Mouse (Mus musculus): ENCODE measurements around the gene Tssk4. TPM values are rescaled to one million over a fixed set of nuclear protein-coding genes. Genes with fewer than 3 reads are reported as not detected.

Gene Tssk4
- polyA plus RNA-seq, 1 experiment from 2014 or later, result 0.20 TPM

DNA sequence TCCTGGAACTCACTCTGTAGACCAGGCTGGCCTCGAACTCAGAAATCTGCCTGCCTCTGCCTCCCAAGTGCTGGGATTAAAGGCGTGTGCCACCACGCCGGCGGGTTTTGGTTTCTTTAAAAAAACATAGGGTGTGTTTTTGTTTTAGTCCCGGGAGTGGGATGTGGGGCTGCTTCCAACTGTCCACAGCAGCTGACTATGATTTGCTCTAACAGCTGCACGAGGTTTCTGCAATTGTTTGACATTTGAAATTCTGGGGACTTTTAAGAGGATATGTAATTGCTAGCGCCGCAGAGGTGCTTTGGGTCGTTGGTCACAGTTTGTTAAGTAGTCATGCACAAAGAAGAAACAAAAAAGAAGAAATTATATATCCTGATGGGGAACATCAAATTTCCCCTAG lies 39.4 kb downstream of the Tssk4 start:
- DNase-seq (ENCODE audit: low spot score) (no peak), ATAC-seq (no peak)
- Histone ChIP-seq H3K4me2 (ENCODE audit: low read length) (no peak overlapping the region), H3K9ac (ENCODE audit: low read length) (no peak overlapping the region), H3K4me1 (ENCODE audit: control insufficient read depth, insufficient read depth, low read length) (no peaks in the 10 kb centered on the region), H3K9me3 (replicated peaks; ENCODE audit: control insufficient read depth, low read length) (no peaks in the 10 kb centered on the region; the same call in 1 of the 2 replicates), H3K4me3 (ENCODE audit: low read depth, low read length) (no peak overlapping the region), H3K27ac (ENCODE audit: low read depth, low read length) (no peak overlapping the region), H3K27me3 (replicated peaks; ENCODE audit: control insufficient read depth, insufficient read depth, low read length) (no peaks in the 10 kb centered on the region), H3K36me3 (ENCODE audit: control insufficient read depth, insufficient read depth, low read length) (no peaks in the 10 kb centered on the region)
- 81% methylated on average over 10 of the region's 10 CpGs for WGBS

GRCm38 (mm10) chr14:55697226-55697625 lies 47.2 kb downstream of the Tssk4 start:
- H3K4me2 ChIP-seq (ENCODE audit: low read length), result no peak overlapping the region
- WGBS, result 82% methylated on average over 4 of the region's 4 CpGs
- H3K27me3 ChIP-seq (replicated peaks; ENCODE audit: control insufficient read depth, insufficient read depth, low read length), result no peaks in the 10 kb centered on the region
- no peaks in the 10 kb centered on the region; the same call in 1 of the 2 replicates for H3K9me3 ChIP-seq (replicated peaks; ENCODE audit: control insufficient read depth, low read length)
- DNase-seq (ENCODE audit: low spot score) (no peak), ATAC-seq (no peak)
- no peak overlapping the region for H3K27ac ChIP-seq (ENCODE audit: low read depth, low read length)
- no peaks in the 10 kb centered on the region for H3K36me3 ChIP-seq (ENCODE audit: control insufficient read depth, insufficient read depth, low read length)
- H3K4me3 ChIP-seq (ENCODE audit: low read depth, low read length), result no peak overlapping the region
- H3K9ac ChIP-seq (ENCODE audit: low read length), result no peak overlapping the region
- no peaks in the 10 kb centered on the region for H3K4me1 ChIP-seq (ENCODE audit: control insufficient read depth, insufficient read depth, low read length)

DNA sequence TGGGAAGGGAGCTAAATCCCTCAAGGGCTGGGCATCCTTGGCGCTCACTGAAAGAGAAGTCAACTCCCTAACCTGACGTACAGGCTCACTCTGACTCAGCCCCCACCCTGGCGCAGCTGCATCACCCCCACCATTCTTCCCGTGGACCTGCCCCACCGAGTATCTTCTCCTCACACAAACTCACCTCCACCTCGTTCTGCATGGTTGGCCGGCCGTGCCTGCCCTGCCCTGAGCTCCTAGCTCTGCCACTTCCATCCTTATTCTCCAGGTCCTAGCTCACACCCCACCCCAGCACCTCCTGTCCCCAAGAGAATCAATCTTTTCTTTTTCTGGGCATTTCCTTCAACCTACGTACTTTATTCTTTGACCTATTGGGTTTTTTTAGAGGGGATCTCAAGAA lies 51.1 kb downstream of the Tssk4 start:
- H3K36me3 ChIP-seq (ENCODE audit: control insufficient read depth, insufficient read depth, low read length), result no peaks in the 10 kb centered on the region
- DNase-seq (ENCODE audit: low spot score), result no peak
- no peak for ATAC-seq
- H3K4me1 ChIP-seq (ENCODE audit: control insufficient read depth, insufficient read depth, low read length), result no peaks in the 10 kb centered on the region
- no peaks in the 10 kb centered on the region for H3K9me3 ChIP-seq (replicated peaks; ENCODE audit: control insufficient read depth, low read length)
- 59% methylated on average over 9 of the region's 9 CpGs for WGBS
- H3K4me2 ChIP-seq (ENCODE audit: low read length), result no peak overlapping the region
- no peak overlapping the region for H3K9ac ChIP-seq (ENCODE audit: low read length)
- no peak overlapping the region for H3K4me3 ChIP-seq (ENCODE audit: low read depth, low read length)
- H3K27ac ChIP-seq (ENCODE audit: low read depth, low read length), result no peak overlapping the region
- H3K27me3 ChIP-seq (replicated peaks; ENCODE audit: control insufficient read depth, insufficient read depth, low read length), result no peaks in the 10 kb centered on the region

Other genes with a start within 250 kb of the Tssk4 start
- 26.8 and 31.1 TPM in 2 replicates for gene Dhrs4, start 171.4 kb upstream of the Tssk4 start, polyA plus RNA-seq (2014; fragmentation: Nextera tagmentation; extraction: Ambion mirVana)
- gene Carmil3, start 159.5 kb upstream of the Tssk4 start, polyA plus RNA-seq (2014; fragmentation: Nextera tagmentation; extraction: Ambion mirVana), result 21.9 and 26.5 TPM in 2 replicates
- gene Cpne6, start 139.7 kb upstream of the Tssk4 start, polyA plus RNA-seq (2014; fragmentation: Nextera tagmentation; extraction: Ambion mirVana), result 4.5 and 7.4 TPM in 2 replicates
- gene Nrl, start 125.2 kb upstream of the Tssk4 start, polyA plus RNA-seq (2014; fragmentation: Nextera tagmentation; extraction: Ambion mirVana), result not detected in 2 replicates
- gene Pck2, start 109.9 kb upstream of the Tssk4 start, polyA plus RNA-seq (2014; fragmentation: Nextera tagmentation; extraction: Ambion mirVana), result 10.7 and 11.6 TPM in 2 replicates
- 130 and 137 TPM in 2 replicates for gene Dcaf11, start 90.2 kb upstream of the Tssk4 start, polyA plus RNA-seq (2014; fragmentation: Nextera tagmentation; extraction: Ambion mirVana)
- gene A730061H03Rik, start 89.8 kb upstream of the Tssk4 start, polyA plus RNA-seq (2014; fragmentation: Nextera tagmentation; extraction: Ambion mirVana), result not detected in 2 replicates
- not detected in 2 replicates for gene Fitm1, start 74.6 kb upstream of the Tssk4 start, polyA plus RNA-seq (2014; fragmentation: Nextera tagmentation; extraction: Ambion mirVana)
- 192 and 204 TPM in 2 replicates for gene Psme1, start 72.1 kb upstream of the Tssk4 start, polyA plus RNA-seq (2014; fragmentation: Nextera tagmentation; extraction: Ambion mirVana)
- 13.9 and 17.6 TPM in 2 replicates for gene Emc9, start 64.9 kb upstream of the Tssk4 start, polyA plus RNA-seq (2014; fragmentation: Nextera tagmentation; extraction: Ambion mirVana)
- 206 and 213 TPM in 2 replicates for gene Psme2, start 59.1 kb upstream of the Tssk4 start, polyA plus RNA-seq (2014; fragmentation: Nextera tagmentation; extraction: Ambion mirVana)
- gene Rnf31, start 58.5 kb upstream of the Tssk4 start, polyA plus RNA-seq (2014; fragmentation: Nextera tagmentation; extraction: Ambion mirVana), result 11.0 and 13.0 TPM in 2 replicates
- gene Irf9, start 46.6 kb upstream of the Tssk4 start, polyA plus RNA-seq (2014; fragmentation: Nextera tagmentation; extraction: Ambion mirVana), result 6.3 and 6.9 TPM in 2 replicates
- 6.5 and 7.0 TPM in 2 replicates for gene Rec8, start 32.1 kb upstream of the Tssk4 start, polyA plus RNA-seq (2014; fragmentation: Nextera tagmentation; extraction: Ambion mirVana)
- gene Ipo4, start 14.2 kb upstream of the Tssk4 start, polyA plus RNA-seq (2014; fragmentation: Nextera tagmentation; extraction: Ambion mirVana), result 80.8 and 82.5 TPM in 2 replicates
- gene Gm49378, start 12.3 kb upstream of the Tssk4 start, polyA plus RNA-seq (2014; fragmentation: Nextera tagmentation; extraction: Ambion mirVana), result 1.8 and 3.4 TPM in 2 replicates
- gene Tm9sf1, start 6.4 kb upstream of the Tssk4 start, polyA plus RNA-seq (2014; fragmentation: Nextera tagmentation; extraction: Ambion mirVana), result 56.5 and 57.5 TPM in 2 replicates
- 62.7 and 64.4 TPM in 2 replicates for gene Mdp1, start 10.3 kb downstream of the Tssk4 start, polyA plus RNA-seq (2014; fragmentation: Nextera tagmentation; extraction: Ambion mirVana)
- 48.7 and 49.6 TPM in 2 replicates for gene Gmpr2, start 21.8 kb downstream of the Tssk4 start, polyA plus RNA-seq (2014; fragmentation: Nextera tagmentation; extraction: Ambion mirVana)
- 622 and 707 TPM in 2 replicates for gene Nedd8, start 21.9 kb downstream of the Tssk4 start, polyA plus RNA-seq (2014; fragmentation: Nextera tagmentation; extraction: Ambion mirVana)
- gene Tinf2, start 31.6 kb downstream of the Tssk4 start, polyA plus RNA-seq (2014; fragmentation: Nextera tagmentation; extraction: Ambion mirVana), result 30.6 and 37.5 TPM in 2 replicates
- 0.10 and 0.12 TPM in 2 replicates for gene Tgm1, start 63.7 kb downstream of the Tssk4 start, polyA plus RNA-seq (2014; fragmentation: Nextera tagmentation; extraction: Ambion mirVana)
- gene Rabggta, start 72.1 kb downstream of the Tssk4 start, polyA plus RNA-seq (2014; fragmentation: Nextera tagmentation; extraction: Ambion mirVana), result 34.2 and 38.3 TPM in 2 replicates
- 83.8 and 84.4 TPM in 2 replicates for gene Dhrs1, start 95.5 kb downstream of the Tssk4 start, polyA plus RNA-seq (2014; fragmentation: Nextera tagmentation; extraction: Ambion mirVana)
- 36.3 and 36.6 TPM in 2 replicates for gene Nop9, start 95.5 kb downstream of the Tssk4 start, polyA plus RNA-seq (2014; fragmentation: Nextera tagmentation; extraction: Ambion mirVana)
- gene Cideb, start 108.3 kb downstream of the Tssk4 start, polyA plus RNA-seq (2014; fragmentation: Nextera tagmentation; extraction: Ambion mirVana), result 0.14 TPM in 1 of 2 replicates, not detected in the other
- gene Ltb4r2, start 111.2 kb downstream of the Tssk4 start, polyA plus RNA-seq (2014; fragmentation: Nextera tagmentation; extraction: Ambion mirVana), result 0.07 and 0.14 TPM in 2 replicates
- gene Ltb4r1, start 115.8 kb downstream of the Tssk4 start, polyA plus RNA-seq (2014; fragmentation: Nextera tagmentation; extraction: Ambion mirVana), result 0.28 TPM in 1 of 2 replicates, not detected in the other
- 1.9 and 3.3 TPM in 2 replicates for gene Adcy4, start 133.9 kb downstream of the Tssk4 start, polyA plus RNA-seq (2014; fragmentation: Nextera tagmentation; extraction: Ambion mirVana)
- 2.4 and 4.1 TPM in 2 replicates for gene Ripk3, start 138.7 kb downstream of the Tssk4 start, polyA plus RNA-seq (2014; fragmentation: Nextera tagmentation; extraction: Ambion mirVana)
- gene Nfatc4, start 173.0 kb downstream of the Tssk4 start, polyA plus RNA-seq (2014; fragmentation: Nextera tagmentation; extraction: Ambion mirVana), result 8.3 and 9.1 TPM in 2 replicates
- gene Nynrin, start 203.8 kb downstream of the Tssk4 start, polyA plus RNA-seq (2014; fragmentation: Nextera tagmentation; extraction: Ambion mirVana), result 6.2 and 7.4 TPM in 2 replicates
- 0.20 and 0.27 TPM in 2 replicates for gene Cbln3, start 234.2 kb downstream of the Tssk4 start, polyA plus RNA-seq (2014; fragmentation: Nextera tagmentation; extraction: Ambion mirVana)
- 4.6 and 5.4 TPM in 2 replicates for gene Khnyn, start 234.8 kb downstream of the Tssk4 start, polyA plus RNA-seq (2014; fragmentation: Nextera tagmentation; extraction: Ambion mirVana)